Mouse (Mus musculus): ENCODE measurements at regions not wholly inside any gene's neighbourhood (a gene's known extent, or its start where the extent isn't known, plus 50 kb on each side); places are given as distances from the start of the nearest gene placed in this dataset.
"Not testable (repeated sequence)": the region's sequence is repeated elsewhere in the genome, so short reads cannot be mapped to it uniquely, and the experiment has no call there.

DNA sequence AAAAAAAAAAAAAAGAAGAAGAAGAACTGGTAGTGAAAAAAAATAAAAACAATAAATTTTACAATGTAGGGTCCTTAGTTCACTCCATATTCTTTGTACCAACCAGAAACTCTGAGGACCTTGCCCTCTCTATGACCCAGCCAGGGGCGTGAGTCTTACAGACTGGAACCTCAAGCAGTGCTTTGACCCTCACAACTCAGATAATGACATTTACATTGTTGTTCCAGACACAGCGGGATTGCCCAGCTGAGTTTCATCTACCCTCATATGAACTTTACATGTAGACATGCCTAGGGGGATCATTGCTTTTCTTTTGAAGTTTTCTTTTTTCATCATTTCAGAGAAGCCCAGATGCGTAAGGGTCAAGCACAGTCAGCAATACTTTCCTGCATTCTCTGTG, 1496.6 kb upstream of the 4931417E11Rik start:
- DNase-seq (ENCODE audit: low spot score): peak; percentile 55

- DNase-seq (ENCODE audit: low spot score): no peak
Measured at GRCm38 (mm10) chr6:74928485-74928884, 1459.0 kb upstream of the 4931417E11Rik start.

DNA sequence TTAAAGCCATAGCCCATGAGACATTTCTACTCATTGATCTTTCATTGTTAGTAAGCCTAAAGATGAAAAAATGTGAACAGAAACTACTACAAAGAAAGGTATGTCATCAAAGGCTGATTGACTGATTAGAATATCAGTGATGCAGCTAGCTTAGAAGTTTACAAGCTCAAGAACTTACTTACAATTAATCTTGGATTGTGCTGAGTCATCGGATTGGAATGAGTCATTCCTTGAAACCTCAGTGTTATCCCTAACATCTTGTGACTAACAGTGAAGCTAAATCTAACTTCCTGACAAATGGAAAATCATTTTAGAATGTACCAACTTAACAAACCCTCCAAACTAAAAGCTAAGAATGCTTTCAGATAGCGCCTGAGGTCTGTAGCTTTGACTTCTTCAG, 1434.1 kb upstream of the 4931417E11Rik start:
- DNase-seq (ENCODE audit: low spot score): no peak

DNA sequence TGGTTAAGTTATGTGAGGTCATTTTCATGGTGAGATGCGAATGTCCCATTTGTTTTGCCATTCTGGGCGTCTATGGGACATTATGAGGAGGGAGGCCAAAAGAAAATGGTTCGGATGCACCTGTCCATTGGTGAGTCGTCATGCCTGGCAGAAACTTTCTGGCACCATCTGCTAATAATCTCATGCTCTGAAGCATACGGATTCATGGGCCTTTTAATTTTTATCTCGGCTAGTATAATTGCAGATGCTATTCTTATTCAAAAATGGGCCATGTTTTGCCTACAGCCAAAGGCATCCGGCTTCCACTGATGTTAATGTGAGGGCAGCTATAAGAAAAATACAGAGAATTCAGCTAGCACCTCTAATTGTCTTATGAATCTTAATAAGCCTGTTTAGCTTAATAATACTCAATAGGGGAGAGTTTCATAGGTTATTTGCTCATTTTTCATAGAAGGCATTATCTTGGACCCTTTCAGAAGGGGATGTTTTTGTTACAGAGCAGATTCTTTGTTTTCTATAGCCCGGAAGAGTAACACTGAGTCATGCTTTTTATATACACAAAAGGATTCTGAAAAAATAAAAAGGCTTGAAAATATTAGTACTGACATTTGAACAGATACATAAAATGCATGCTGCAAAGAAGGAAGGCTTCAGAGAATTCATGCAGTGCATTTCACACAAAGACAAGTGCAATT, 1401.3 kb upstream of the 4931417E11Rik start:
- no peak for DNase-seq (ENCODE audit: low spot score)

GRCm38 (mm10) chr6:74820696-74821095, 1351.2 kb upstream of the 4931417E11Rik start:
- DNase-seq (ENCODE audit: low spot score): not testable (repeated sequence)
